Mouse (Mus musculus): ENCODE measurements at regions not wholly inside any gene's neighbourhood (a gene's known extent, or its start where the extent isn't known, plus 50 kb on each side); places are given as distances from the start of the nearest gene placed in this dataset.

- no peaks in the 10 kb centered on the region for H3K9me3 ChIP-seq (replicated peaks; ENCODE audit: insufficient read depth, low read length)
- no peak for DNase-seq (ENCODE audit: low read depth, low spot score)
- TF ChIP-seq USF2 (IDR thresholded peaks at IDR 0.05; ENCODE audit: borderline replicate concordance in 1 of 2, insufficient read depth in 1 of 2, low read depth in 1 of 2, low read length in 2 of 2) (no peak), NELFE (IDR thresholded peaks at IDR 0.05; ENCODE audit: low read depth, low read length) (no peak), ZKSCAN1 (IDR thresholded peaks at IDR 0.05; ENCODE audit: low read depth, low read length) (no peak), RCOR1 (IDR thresholded peaks at IDR 0.05; ENCODE audit: low read depth, low read length) (no peak), POLR2AphosphoS2 (IDR thresholded peaks at IDR 0.05; ENCODE audit: low read length) (no peak), CTCF (IDR thresholded peaks at IDR 0.05 in 2 of 3, conservative IDR thresholded peaks at IDR 0.05 in 1 of 3; ENCODE audit: control insufficient read depth in 1 of 3, insufficient read depth in 1 of 3, low read depth in 2 of 3, low read length in 3 of 3, poor library complexity in 1 of 3, severe bottlenecking in 1 of 3) (no peak), TAL1 (IDR thresholded peaks at IDR 0.05; ENCODE audit: low read length) (no peak), TCF12 (IDR thresholded peaks at IDR 0.05; ENCODE audit: low read depth, low read length) (no peak), MAFK (IDR thresholded peaks at IDR 0.05; ENCODE audit: borderline replicate concordance, low read depth, low read length) (no peak), EP300 (IDR thresholded peaks at IDR 0.05; ENCODE audit: low read depth in 1 of 2, low read length in 2 of 2) (no peak), BHLHE40 (IDR thresholded peaks at IDR 0.05; ENCODE audit: borderline replicate concordance, low read depth, low read length) (no peak), UBTF (IDR thresholded peaks at IDR 0.05; ENCODE audit: borderline replicate concordance, insufficient read depth, low read depth, low read length) (no peak), SIN3A (IDR thresholded peaks at IDR 0.05; ENCODE audit: low read length) (no peak), MAX (IDR thresholded peaks at IDR 0.05; ENCODE audit: low read length) (no peak)
- no peak overlapping the region for H3K27ac ChIP-seq (ENCODE audit: control insufficient read depth, low read depth, low read length)
- H3K9ac ChIP-seq (ENCODE audit: control insufficient read depth, low read depth, low read length, poor library complexity, severe bottlenecking), result no peak overlapping the region
- H3K79me2 ChIP-seq (ENCODE audit: control insufficient read depth, insufficient read depth, low read length, poor library complexity), result no peaks in the 10 kb centered on the region
- H3K4me3 ChIP-seq (ENCODE audit: control insufficient read depth in 1 of 2, insufficient read depth in 1 of 2, low read depth in 2 of 2, low read length in 2 of 2), result no peak overlapping the region
- H3K36me3 ChIP-seq (ENCODE audit: control insufficient read depth in 1 of 2, insufficient read depth in 2 of 2, low read length in 2 of 2), result no peaks in the 10 kb centered on the region
- H3K27me3 ChIP-seq (ENCODE audit: control insufficient read depth in 1 of 2, insufficient read depth in 2 of 2, low read length in 2 of 2), result no peaks in the 10 kb centered on the region
- no peaks in the 10 kb centered on the region for H3K4me1 ChIP-seq (ENCODE audit: control insufficient read depth in 1 of 2, insufficient read depth in 2 of 2, low read length in 2 of 2)
Measured at GRCm38 (mm10) chr14:99771009-99771408, 472.5 kb downstream of the Klf5 start.

- H3K9me3 ChIP-seq (replicated peaks; ENCODE audit: insufficient read depth, low read length), result no peaks in the 10 kb centered on the region
- H3K79me2 ChIP-seq (ENCODE audit: control insufficient read depth, insufficient read depth, low read length, poor library complexity), result no peaks in the 10 kb centered on the region
- DNase-seq (ENCODE audit: low read depth, low spot score), result no peak
- no peak overlapping the region for H3K27ac ChIP-seq (ENCODE audit: control insufficient read depth, low read depth, low read length)
- no peaks in the 10 kb centered on the region for H3K4me1 ChIP-seq (ENCODE audit: control insufficient read depth in 1 of 2, insufficient read depth in 2 of 2, low read length in 2 of 2)
- no peaks in the 10 kb centered on the region for H3K27me3 ChIP-seq (ENCODE audit: control insufficient read depth in 1 of 2, insufficient read depth in 2 of 2, low read length in 2 of 2)
- no peak overlapping the region for H3K4me3 ChIP-seq (ENCODE audit: control insufficient read depth in 1 of 2, insufficient read depth in 1 of 2, low read depth in 2 of 2, low read length in 2 of 2)
- TF ChIP-seq NELFE (IDR thresholded peaks at IDR 0.05; ENCODE audit: low read depth, low read length), result no peak
- TF ChIP-seq POLR2AphosphoS2 (IDR thresholded peaks at IDR 0.05; ENCODE audit: low read length), result no peak
- TF ChIP-seq TBP (IDR thresholded peaks at IDR 0.05; ENCODE audit: low read depth, low read length), result no peak
- no peak for TF ChIP-seq CHD1 (IDR thresholded peaks at IDR 0.05; ENCODE audit: low read depth, low read length)
- no peak for TF ChIP-seq E2F4 (IDR thresholded peaks at IDR 0.05; ENCODE audit: borderline replicate concordance, low read depth, low read length)
- TF ChIP-seq CHD2 (IDR thresholded peaks at IDR 0.05; ENCODE audit: low read length), result no peak
- TF ChIP-seq NRF1 (IDR thresholded peaks at IDR 0.05; ENCODE audit: insufficient read depth, low read depth, low read length, poor library complexity, severe bottlenecking), result no peak
- TF ChIP-seq USF2 (IDR thresholded peaks at IDR 0.05; ENCODE audit: borderline replicate concordance in 1 of 2, insufficient read depth in 1 of 2, low read depth in 1 of 2, low read length in 2 of 2), result no peak
- TF ChIP-seq RCOR1 (IDR thresholded peaks at IDR 0.05; ENCODE audit: low read depth, low read length), result no peak
- no peak for TF ChIP-seq GABPA (IDR thresholded peaks at IDR 0.05; ENCODE audit: low read depth, low read length)
- TF ChIP-seq MAX (IDR thresholded peaks at IDR 0.05; ENCODE audit: low read length), result no peak
- TF ChIP-seq BHLHE40 (IDR thresholded peaks at IDR 0.05; ENCODE audit: borderline replicate concordance, low read depth, low read length), result no peak
- TF ChIP-seq POLR2AphosphoS5 (IDR thresholded peaks at IDR 0.05; ENCODE audit: borderline replicate concordance, low read depth, low read length), result no peak
- TF ChIP-seq SMC3 (IDR thresholded peaks at IDR 0.05; ENCODE audit: low read depth, low read length), result no peak
- no peaks in the 10 kb centered on the region for H3K36me3 ChIP-seq (ENCODE audit: control insufficient read depth in 1 of 2, insufficient read depth in 2 of 2, low read length in 2 of 2)
- no peak overlapping the region for H3K9ac ChIP-seq (ENCODE audit: control insufficient read depth, low read depth, low read length, poor library complexity, severe bottlenecking)
Measured at GRCm38 (mm10) chr14:99772774-99773423, 474.4 kb downstream of the Klf5 start.
